Comparison of ENCODE assay signal across 14 mouse cellular contexts in the genomic region with DNA sequence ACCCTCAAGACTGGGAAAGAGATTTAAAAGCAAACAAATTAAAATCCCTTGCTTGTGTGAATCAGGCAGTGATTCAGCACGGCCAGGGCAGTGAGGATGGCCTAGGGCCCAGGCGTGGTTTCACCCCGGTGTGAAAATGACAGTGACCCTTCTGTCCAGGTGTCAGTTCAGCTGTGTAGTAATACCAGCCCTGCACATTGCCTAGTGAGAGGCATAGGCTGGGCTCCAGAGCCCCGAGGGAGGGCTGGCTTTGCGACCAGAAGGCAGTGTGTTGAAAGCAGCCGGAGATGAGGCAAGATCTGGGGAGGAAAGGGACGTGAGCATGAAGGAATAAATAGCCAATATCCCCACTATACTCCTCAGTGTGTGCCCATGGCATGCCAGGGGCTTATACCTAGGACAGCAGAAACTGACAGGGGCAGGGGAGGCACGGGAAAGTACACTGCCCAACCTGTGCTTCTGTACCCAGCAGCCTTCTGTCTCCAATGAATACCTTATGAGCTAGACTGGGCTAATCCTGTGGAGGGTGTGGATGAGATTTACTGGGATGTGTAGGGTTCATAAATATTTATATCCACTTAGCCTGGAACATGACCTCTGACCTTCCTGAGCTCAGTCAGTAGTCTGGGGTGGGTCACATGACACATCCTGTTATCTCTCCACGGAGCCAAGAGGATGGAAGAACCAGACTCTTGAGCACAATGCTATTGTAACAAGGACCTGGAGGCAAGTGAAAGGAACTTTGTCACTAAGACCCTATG. TPM values are rescaled to one million over a fixed set of nuclear protein-coding genes. Genes with fewer than 3 reads are reported as not detected.
A peak's percentile ranks its signal among the peaks of the same experiment; 100 is the strongest.
DNase-seq lines count a peak whose midpoint lies in the region; ATAC-seq and TF ChIP-seq lines count a peak whose summit lies in the region.
"Had no signal": no experiment of that assay in that cellular context is flagged by ENCODE, and none has a peak within 500 bp of the region (broad histone marks: within the 10 kb centered on the region; RNA-seq: fewer than 3 reads in every experiment).

No protein-coding gene starts in this region.

- WGBS in midbrain, embryonic 11.5 days: 48% methylated on average over 9 of the region's 9 CpGs
- 56% methylated on average over 9 of the region's 9 CpGs for WGBS in midbrain, postnatal 0 days
- 53% methylated on average over 9 of the region's 9 CpGs for WGBS in intestine, embryonic 16.5 days

- no peaks in the 10 kb centered on the region for H3K27me3 ChIP-seq in midbrain, embryonic 11.5 days (ENCODE audit: control insufficient read depth, insufficient read depth, low read length)
- H3K27me3 ChIP-seq in midbrain, postnatal 0 days (ENCODE audit: insufficient read depth, low read length): no peaks in the 10 kb centered on the region
- H3K27me3 ChIP-seq in intestine, embryonic 16.5 days (replicated peaks; ENCODE audit: control insufficient read depth, insufficient read depth, low read length): no peaks in the 10 kb centered on the region
- H3K27me3 ChIP-seq: kidney, embryonic 15.5 days had no signal

- H3K9me3 ChIP-seq in midbrain, embryonic 11.5 days (ENCODE audit: control insufficient read depth, low read length): no peaks in the 10 kb centered on the region
- H3K9me3 ChIP-seq in midbrain, postnatal 0 days (ENCODE audit: low read length): no peaks in the 10 kb centered on the region
- H3K9me3 ChIP-seq in intestine, embryonic 16.5 days (ENCODE audit: control insufficient read depth, low read length): no peaks in the 10 kb centered on the region
- H3K9me3 ChIP-seq: kidney, embryonic 15.5 days had no signal

- H3K4me1 ChIP-seq in midbrain, embryonic 11.5 days (ENCODE audit: control insufficient read depth, insufficient read depth, low read length): peaks cover 6% of the 10 kb centered on the region
- H3K4me1 ChIP-seq in midbrain, postnatal 0 days (ENCODE audit: insufficient read depth, low read length): no peaks in the 10 kb centered on the region
- no peaks in the 10 kb centered on the region for H3K4me1 ChIP-seq in intestine, embryonic 16.5 days (ENCODE audit: control insufficient read depth, insufficient read depth, low read length)
- H3K4me1 ChIP-seq: kidney, embryonic 15.5 days had no signal

- DNase-seq in cerebellum, postnatal 10 days: peak; percentile 27 to 48
- no peak for DNase-seq in cerebellum, adult 8-10 months
- no peak for DNase-seq in midbrain, embryonic 11.5 days (ENCODE audit: low spot score, missing footprints)
- no peak for DNase-seq in midbrain, postnatal 0 days (ENCODE audit: low spot score)
- DNase-seq in yolk sac, embryonic 10.5 days (ENCODE audit: low spot score): peak; percentile 45
- DNase-seq in gastrocnemius, postnatal 36 days: no peak
- DNase-seq in MN1 (ENCODE audit: low spot score): no peak
- DNase-seq: cerebellum, adult 18-20 months; gastrocnemius, adult 2 months; heart, postnatal 10 days; thymus, postnatal 14 days had no signal

- H3K27ac ChIP-seq in midbrain, embryonic 11.5 days (ENCODE audit: low read depth, low read length): peak overlapping the region; percentile 56
- no peak overlapping the region for H3K27ac ChIP-seq in midbrain, postnatal 0 days (ENCODE audit: low read depth, low read length)
- no peak overlapping the region for H3K27ac ChIP-seq in intestine, embryonic 16.5 days (ENCODE audit: low read length)
- H3K27ac ChIP-seq: gastrocnemius, adult 2 months; kidney, embryonic 15.5 days had no signal

- no peaks in the 10 kb centered on the region for H3K36me3 ChIP-seq in midbrain, embryonic 11.5 days (ENCODE audit: control insufficient read depth, insufficient read depth, low read length)
- H3K36me3 ChIP-seq in midbrain, postnatal 0 days (ENCODE audit: insufficient read depth, low read length): peaks cover 49% of the 10 kb centered on the region
- H3K36me3 ChIP-seq in intestine, embryonic 16.5 days (ENCODE audit: control insufficient read depth, insufficient read depth, low read length): no peaks in the 10 kb centered on the region; the same call in 1 of the 2 replicates
- H3K36me3 ChIP-seq: kidney, embryonic 15.5 days had no signal

- no peak overlapping the region for H3K4me2 ChIP-seq in midbrain, embryonic 11.5 days
- H3K4me2 ChIP-seq in midbrain, postnatal 0 days (ENCODE audit: low read depth, low read length, poor library complexity, severe bottlenecking): no peak overlapping the region
- H3K4me2 ChIP-seq in intestine, embryonic 16.5 days (ENCODE audit: low read depth, low read length): no peak overlapping the region
- H3K4me2 ChIP-seq: kidney, embryonic 15.5 days had no signal

- intact Hi-C loops in gastrocnemius, postnatal 36 days (cut with DNase I): no loop called here

- TF ChIP-seq CTCF in midbrain, postnatal 0 days (IDR thresholded peaks at IDR 0.05): no peak

- no peak overlapping the region for H3K9ac ChIP-seq in midbrain, embryonic 11.5 days (ENCODE audit: low read length)
- H3K9ac ChIP-seq in midbrain, postnatal 0 days (replicated peaks; ENCODE audit: low read length, poor library complexity, severe bottlenecking): no peak overlapping the region
- no peak overlapping the region for H3K9ac ChIP-seq in intestine, embryonic 16.5 days (ENCODE audit: low read depth, low read length)
- H3K9ac ChIP-seq: kidney, embryonic 15.5 days had no signal

- H3K4me3 ChIP-seq in midbrain, embryonic 11.5 days (ENCODE audit: low read depth, low read length): no peak overlapping the region
- no peak overlapping the region for H3K4me3 ChIP-seq in midbrain, postnatal 0 days (ENCODE audit: low read depth, low read length)
- no peak overlapping the region for H3K4me3 ChIP-seq in intestine, embryonic 16.5 days (ENCODE audit: low read length)
- H3K4me3 ChIP-seq: erythroblast, embryonic 14.5 days; gastrocnemius, adult 2 months; kidney, embryonic 15.5 days had no signal

- ATAC-seq in midbrain, embryonic 11.5 days (ENCODE audit: low FRiP score): peak; percentile 89
- no peak for ATAC-seq in midbrain, postnatal 0 days (ENCODE audit: low FRiP score)
- 0 out of 2 replicates have a peak, but pooled peaks have one; percentile 14 for ATAC-seq in intestine, embryonic 16.5 days

RNA-seq across cellular contexts. Expression of a gene that starts 25.9 kb away (rescaled TPM):
- polyA plus RNA-seq in midbrain, embryonic 11.5 days (2014; fragmentation: Nextera tagmentation; extraction: Ambion mirVana): 14.6 and 16.5 TPM in 2 replicates
- 149 and 151 TPM in 2 replicates for total RNA-seq in midbrain, postnatal 0 days (2014; rRNA removed)
- 29.0 and 34.5 TPM in 2 replicates for polyA plus RNA-seq in midbrain, postnatal 0 days (2015; fragmentation: Nextera tagmentation; extraction: Ambion mirVana)
- polyA plus RNA-seq in intestine, embryonic 16.5 days (2015; fragmentation: Nextera tagmentation; extraction: Ambion mirVana): 6.4 and 7.3 TPM in 2 replicates
- total RNA-seq in gastrocnemius, postnatal 36 days (2021): 10 to 100 TPM; 61.2 to 79.8 TPM

Comparison
In these comparisons a context has a peak if more than half of its experiments do, and no peak if none do; other contexts are left out.
1. DNase-seq: peak in cerebellum, postnatal 10 days (2 of 2) and yolk sac, embryonic 10.5 days (single experiment); none in cerebellum, adult 8-10 months (single experiment), midbrain, embryonic 11.5 days (single experiment), midbrain, postnatal 0 days (single experiment), gastrocnemius, postnatal 36 days (0 of 2) and MN1 (single experiment).